Mouse (Mus musculus) testis, adult 2 months (tissue): Measurements from ENCODE around the gene Fut8. TPM values are rescaled to one million over a fixed set of nuclear protein-coding genes. Genes with fewer than 3 reads are reported as not detected.
A peak's percentile ranks its signal among the peaks of the same experiment; 100 is the strongest.

Source experiments
- H3K27ac ChIP-seq: fragments of 200-500 bp; 2 replicates; pipeline ENCODE4 v1.5.1; 2012; ENCODE audit warnings: low read depth, low read length; ENCODE audit not compliant: control insufficient read depth, insufficient read depth
- H3K27me3 ChIP-seq: fragments of 200-500 bp; 2 replicates; pipeline ENCODE4 v1.6.1; 2012; ENCODE audit warnings: mild to moderate bottlenecking, low read length, moderate library complexity; ENCODE audit not compliant: control insufficient read depth, insufficient read depth
- H3K36me3 ChIP-seq: fragments of 200-500 bp; 2 replicates; pipeline ENCODE4 v1.6.1; 2012; ENCODE audit warnings: mild to moderate bottlenecking, low read length; ENCODE audit not compliant: control insufficient read depth, insufficient read depth
- H3K4me1 ChIP-seq: fragments of 200-500 bp; 2 replicates; pipeline ENCODE4 v1.6.1; 2012; ENCODE audit warnings: low read length; ENCODE audit not compliant: control insufficient read depth, insufficient read depth
- H3K4me3 ChIP-seq: fragments of 200-500 bp; 2 replicates; pipeline ENCODE4 v1.5.1; 2012; ENCODE audit warnings: low read depth, mild to moderate bottlenecking, low read length, moderate library complexity, mixed read lengths; ENCODE audit not compliant: control insufficient read depth
- CTCF ChIP-seq: fragments of 200-500 bp; IDR thresholded peaks from 2 replicates; pipeline ENCODE4 v1.5.1; 2012; ENCODE audit warnings: low read depth, mild to moderate bottlenecking, inconsistent platforms, low read length, moderate library complexity; ENCODE audit not compliant: control insufficient read depth, insufficient read depth, insufficient replicate concordance
- POLR2A ChIP-seq: fragments of 200-500 bp; IDR thresholded peaks from 2 replicates; pipeline ENCODE4 v1.6.1; 2012; ENCODE audit warnings: low read depth, mild to moderate bottlenecking, inconsistent platforms, low read length, moderate library complexity; ENCODE audit not compliant: control insufficient read depth
- polyA plus RNA-seq: library from polyadenylated mRNA; depleted of rRNA; stranded (reverse); fragments of >200 nt; gene quantifications from 2 replicates; pipeline ENCODE4 v1.2.3, GENCODE M21; 2012

The Fut8 gene
- polyA plus RNA-seq, 1 experiment = 16.2 TPM

GRCm38 (mm10) chr12:77224891-77225290 is 13.0 kb upstream of the Fut8 start:
- no peak overlapping the region for H3K4me3 ChIP-seq
- TF ChIP-seq POLR2A (no peak), CTCF (no peak)
- no peaks in the 10 kb centered on the region for H3K27me3 ChIP-seq
- H3K4me1 ChIP-seq = no peaks in the 10 kb centered on the region
- H3K27ac ChIP-seq = no peak overlapping the region
- no peaks in the 10 kb centered on the region for H3K36me3 ChIP-seq

GRCm38 (mm10) chr12:77225727-77226126 is 12.2 kb upstream of the Fut8 start:
- Histone ChIP-seq H3K4me3 (no peak overlapping the region), H3K27me3 (no peaks in the 10 kb centered on the region), H3K27ac (no peak overlapping the region), H3K36me3 (no peaks in the 10 kb centered on the region), H3K4me1 (no peaks in the 10 kb centered on the region)
- TF ChIP-seq POLR2A (no peak), CTCF (no peak)

- Histone ChIP-seq H3K4me3 (no peak overlapping the region), H3K27me3 (no peaks in the 10 kb centered on the region), H3K36me3 (no peaks in the 10 kb centered on the region), H3K4me1 (no peaks in the 10 kb centered on the region), H3K27ac (no peak overlapping the region)
- no peak for TF ChIP-seq CTCF
- no peak for TF ChIP-seq POLR2A
Measured at GRCm38 (mm10) chr12:77235958-77236357, 2.0 kb upstream of the Fut8 start.

- peak overlapping the region; percentile 87 for H3K4me3 ChIP-seq
- H3K36me3 ChIP-seq = no peaks in the 10 kb centered on the region
- TF ChIP-seq POLR2A (peak; percentile 76), CTCF (no peak)
- no peaks in the 10 kb centered on the region for H3K4me1 ChIP-seq
- peak overlapping the region; percentile 89 for H3K27ac ChIP-seq
- H3K27me3 ChIP-seq = no peaks in the 10 kb centered on the region
Measured at GRCm38 (mm10) chr12:77238531-77239389, 835 bp downstream of the Fut8 start.

- Histone ChIP-seq H3K36me3 (no peaks in the 10 kb centered on the region), H3K27me3 (no peaks in the 10 kb centered on the region), H3K27ac (peak overlapping the region; percentile 89), H3K4me1 (no peaks in the 10 kb centered on the region), H3K4me3 (peak overlapping the region; percentile 87)
- TF ChIP-seq CTCF = no peak
- TF ChIP-seq POLR2A = 0 out of 2 replicates have a peak, but pooled peaks have one; percentile 22
Measured at GRCm38 (mm10) chr12:77239390-77240061, 1.6 kb downstream of the Fut8 start.

GRCm38 (mm10) chr12:77240372-77240771 is 2.4 kb downstream of the Fut8 start:
- no peaks in the 10 kb centered on the region for H3K4me1 ChIP-seq
- H3K27ac ChIP-seq = no peak overlapping the region
- no peak overlapping the region for H3K4me3 ChIP-seq
- no peaks in the 10 kb centered on the region for H3K27me3 ChIP-seq
- H3K36me3 ChIP-seq = no peaks in the 10 kb centered on the region
- no peak for TF ChIP-seq CTCF
- TF ChIP-seq POLR2A = no peak

- Histone ChIP-seq H3K27me3 (no peaks in the 10 kb centered on the region), H3K4me3 (no peak overlapping the region), H3K36me3 (no peaks in the 10 kb centered on the region), H3K4me1 (no peaks in the 10 kb centered on the region), H3K27ac (no peak overlapping the region)
- no peak for TF ChIP-seq CTCF
- no peak for TF ChIP-seq POLR2A
Measured at GRCm38 (mm10) chr12:77240839-77241238, 2.9 kb downstream of the Fut8 start.
